Mouse (Mus musculus) E14TG2a.4 (cell line): ENCODE data around the gene Zfp518b.

Experiments used
- CTCF ChIP-seq: conservative IDR thresholded peaks from 2 replicates; pipeline ENCODE4 v1.5.1; 2014; ENCODE audit warnings: low read length
- NANOG ChIP-seq: IDR thresholded peaks from 2 replicates; pipeline ENCODE4 v1.6.1; 2014; ENCODE audit warnings: borderline replicate concordance, low read length, mixed read lengths
- POU5F1 ChIP-seq: IDR thresholded peaks from 2 replicates; pipeline ENCODE4 v1.6.1; 2014; ENCODE audit warnings: low read length, borderline replicate concordance

GRCm38 (mm10) chr5:38658836-38659235, 25.8 kb downstream of the Zfp518b start:
- TF ChIP-seq CTCF = no peak
- TF ChIP-seq NANOG = peak; percentile 85
- no peak for TF ChIP-seq POU5F1
